ENCODE assay signal across 13 mouse cellular contexts in the genomic region with DNA sequence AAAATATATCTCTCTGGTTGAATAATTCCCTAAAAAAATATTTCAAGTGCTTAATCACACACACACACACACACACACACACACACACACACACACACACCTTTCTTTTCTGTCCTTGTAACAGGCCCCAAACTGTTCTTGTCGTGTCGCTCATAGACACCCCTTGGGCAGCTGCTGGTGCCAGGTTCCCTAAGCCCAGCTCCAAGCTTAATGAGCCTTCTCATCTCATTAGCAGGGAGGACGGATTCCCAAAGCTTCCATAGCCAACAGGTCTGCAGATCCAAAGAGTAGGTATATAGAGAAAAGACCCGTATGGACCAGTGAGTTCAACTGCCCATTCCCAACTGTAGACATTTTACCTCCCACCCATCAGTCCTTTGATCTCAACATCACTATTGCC.
"Had no signal": no experiment of that assay in that cellular context is flagged by ENCODE, and none has a peak within 500 bp of the region (broad histone marks: within the 10 kb centered on the region; RNA-seq: fewer than 3 reads in every experiment).

No protein-coding gene starts in this region.

- H3K27ac ChIP-seq: neural tube, embryonic 15.5 days; stomach, embryonic 15.5 days; stomach, postnatal 0 days had no signal

- H3K27me3 ChIP-seq: neural tube, embryonic 15.5 days; stomach, embryonic 15.5 days had no signal

- H3K9me3 ChIP-seq: neural tube, embryonic 15.5 days; stomach, embryonic 15.5 days had no signal

- H3K9ac ChIP-seq: neural tube, embryonic 15.5 days; stomach, embryonic 15.5 days had no signal

- H3K36me3 ChIP-seq: neural tube, embryonic 15.5 days; stomach, embryonic 15.5 days had no signal

- H3K4me3 ChIP-seq: neural tube, embryonic 15.5 days; stomach, embryonic 15.5 days had no signal

- DNase-seq: retina, postnatal 1 day; right cerebral cortex, adult 18-20 months; right cerebral cortex, postnatal 14 days; right cerebral cortex, postnatal 25 days; right cerebral cortex, postnatal 4 days; spleen, adult 18-20 months; thymus, adult 18-20 months; thymus, adult 2 months; thymus, postnatal 25 days; thymus, postnatal 4 days had no signal

- H3K4me2 ChIP-seq: neural tube, embryonic 15.5 days; stomach, embryonic 15.5 days had no signal

- H3K4me1 ChIP-seq: stomach, embryonic 15.5 days had no signal
